Mouse (Mus musculus): ENCODE results near the gene Zcchc18. TPM values are rescaled to one million over a fixed set of nuclear protein-coding genes. Genes with fewer than 3 reads are reported as not detected.

Zcchc18 gene
- polyA plus RNA-seq, 1 experiment from 2014 or later, result 8.3 TPM

DNA sequence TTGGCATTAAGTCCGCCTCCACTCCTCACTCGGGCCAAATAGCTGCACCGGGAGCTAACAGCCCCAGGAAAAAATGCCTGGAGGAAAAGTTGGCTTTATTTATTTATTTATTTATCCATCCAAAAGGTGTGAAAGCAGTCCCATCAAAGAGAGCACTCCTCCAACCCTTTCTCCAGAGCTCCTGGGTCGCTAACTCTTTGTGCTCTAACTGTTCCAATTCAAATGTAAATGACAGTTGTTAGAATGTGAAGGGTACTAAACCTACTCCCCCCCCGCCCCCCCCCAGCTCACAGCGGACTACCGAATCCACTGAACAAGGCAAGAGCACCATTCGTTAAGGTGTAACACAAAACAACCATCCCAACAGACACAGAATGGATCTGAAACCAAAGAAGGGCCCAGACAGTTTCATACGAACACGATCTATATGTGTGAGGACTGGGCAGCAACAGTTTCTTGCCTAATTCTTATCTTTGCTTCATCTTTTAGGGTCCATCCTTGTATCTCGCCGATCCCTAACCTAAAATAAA is 44.6 kb downstream of the Zcchc18 start:
- no peak for ATAC-seq (ENCODE audit: low read depth)
- Histone ChIP-seq H3K27me3 (ENCODE audit: control insufficient read depth, insufficient read depth, low read depth, low read length) (no peaks in the 10 kb centered on the region), H3K4me3 (ENCODE audit: low read length) (peak overlapping the region; percentile 64), H3K27ac (ENCODE audit: low read length) (peak overlapping the region; percentile 91), H3K9me3 (ENCODE audit: control insufficient read depth, low read length) (no peaks in the 10 kb centered on the region), H3K4me2 (ENCODE audit: low read depth, low read length) (peak overlapping the region; percentile 68), H3K9ac (ENCODE audit: low read length) (peak overlapping the region; percentile 72), H3K36me3 (ENCODE audit: control insufficient read depth, insufficient read depth, low read length) (no peaks in the 10 kb centered on the region), H3K4me1 (replicated peaks; ENCODE audit: control insufficient read depth, insufficient read depth, low read length) (no peaks in the 10 kb centered on the region)
- WGBS, result 18% methylated on average over 12 of the region's 12 CpGs

DNA sequence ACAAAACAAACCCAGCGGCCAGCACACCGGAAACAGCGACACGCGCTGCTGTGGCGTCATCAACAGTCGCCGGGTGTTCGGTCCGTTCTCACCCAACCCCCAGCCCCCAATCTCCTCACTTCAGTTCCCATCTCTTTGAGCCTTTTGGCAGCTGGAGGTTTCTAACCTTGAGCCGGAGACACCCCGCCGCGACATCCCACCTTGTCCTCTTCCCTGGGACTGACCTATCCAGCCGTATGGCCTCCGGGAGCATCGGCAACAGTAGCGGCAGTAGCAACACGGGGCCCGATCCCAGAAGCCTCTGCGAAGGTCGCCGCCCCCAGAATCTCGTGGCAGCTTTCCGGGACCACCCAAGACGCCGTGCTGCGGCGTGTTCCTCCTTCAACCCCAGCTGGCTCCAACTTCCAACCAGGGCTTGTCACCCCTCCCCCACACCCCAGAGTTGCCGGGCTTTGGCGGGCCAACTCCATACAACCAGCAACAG is 45.1 kb downstream of the Zcchc18 start, which contains the start of gene Slc25a53:
Gene Slc25a53 (minus strand): TSS at position 303 of the 484 bp plus-strand sequence.
- Histone ChIP-seq H3K36me3 (ENCODE audit: control insufficient read depth, insufficient read depth, low read length) (no peaks in the 10 kb centered on the region), H3K9ac (ENCODE audit: low read length) (peak within 1 kb of the TSS; percentile 72), H3K27me3 (ENCODE audit: control insufficient read depth, insufficient read depth, low read depth, low read length) (no peaks in the 10 kb centered on the region), H3K9me3 (ENCODE audit: control insufficient read depth, low read length) (no peaks in the 10 kb centered on the region), H3K4me1 (replicated peaks; ENCODE audit: control insufficient read depth, insufficient read depth, low read length) (no peaks in the 10 kb centered on the region), H3K27ac (ENCODE audit: low read length) (peak within 1 kb of the TSS; percentile 91), H3K4me3 (ENCODE audit: low read length) (peak within 1 kb of the TSS; percentile 64), H3K4me2 (ENCODE audit: low read depth, low read length) (peak within 1 kb of the TSS; percentile 68)
- 12% methylated on average over 28 of the region's 31 CpGs for WGBS
- ATAC-seq (ENCODE audit: low read depth), result peak; percentile 98

DNA sequence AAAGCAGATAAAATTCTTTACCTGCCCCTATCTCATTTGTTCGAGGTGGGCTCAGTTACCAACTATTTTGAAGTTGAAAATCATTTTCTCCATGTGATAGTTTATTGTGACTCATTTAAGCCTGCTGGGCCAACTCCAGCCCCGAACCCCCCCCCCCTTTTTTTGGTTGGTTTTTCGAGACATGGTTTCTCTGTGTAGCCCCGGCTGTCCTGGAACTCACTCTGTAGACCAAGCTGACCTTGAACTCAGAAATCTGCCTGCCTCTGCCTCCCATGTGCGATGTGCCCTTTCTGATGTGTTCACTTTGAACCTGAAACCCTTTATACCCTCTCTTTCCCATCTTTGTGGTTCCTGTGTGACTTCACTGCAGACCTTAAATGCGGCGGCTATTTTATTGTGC is 45.5 kb downstream of the Zcchc18 start:
- Histone ChIP-seq H3K9me3 (ENCODE audit: control insufficient read depth, low read length) (no peaks in the 10 kb centered on the region), H3K36me3 (ENCODE audit: control insufficient read depth, insufficient read depth, low read length) (no peaks in the 10 kb centered on the region), H3K27ac (ENCODE audit: low read length) (peak overlapping the region; percentile 31; the same call in 1 of the 2 replicates), H3K27me3 (ENCODE audit: control insufficient read depth, insufficient read depth, low read depth, low read length) (no peaks in the 10 kb centered on the region), H3K4me3 (ENCODE audit: low read length) (peak overlapping the region; percentile 64), H3K9ac (ENCODE audit: low read length) (peak overlapping the region; percentile 72), H3K4me1 (replicated peaks; ENCODE audit: control insufficient read depth, insufficient read depth, low read length) (no peaks in the 10 kb centered on the region), H3K4me2 (ENCODE audit: low read depth, low read length) (peak overlapping the region; percentile 53)
- peak; percentile 27; the same call in 1 of the 2 replicates for ATAC-seq (ENCODE audit: low read depth)
- WGBS, result 41% methylated on average over 7 of the region's 7 CpGs

Other genes starting within 250 kb of the Zcchc18 start
- 511 and 543 TPM in 2 replicates for gene Morf4l2, start 249.5 kb upstream of the Zcchc18 start, polyA plus RNA-seq (2015; fragmentation: Nextera tagmentation; extraction: Ambion mirVana)
- 0.10 and 0.15 TPM in 2 replicates for gene Glra4, start 213.0 kb upstream of the Zcchc18 start, polyA plus RNA-seq (2015; fragmentation: Nextera tagmentation; extraction: Ambion mirVana)
- 3.3 and 3.4 TPM in 2 replicates for gene Plp1, start 170.5 kb upstream of the Zcchc18 start, polyA plus RNA-seq (2015; fragmentation: Nextera tagmentation; extraction: Ambion mirVana)
- 0.10 and 0.11 TPM in 2 replicates for gene Rab9b, start 124.4 kb upstream of the Zcchc18 start, polyA plus RNA-seq (2015; fragmentation: Nextera tagmentation; extraction: Ambion mirVana)
- not detected in 2 replicates for gene H2bfm, start 65.8 kb upstream of the Zcchc18 start, polyA plus RNA-seq (2015; fragmentation: Nextera tagmentation; extraction: Ambion mirVana)
- gene Tmsb15b2, start 17.7 kb upstream of the Zcchc18 start, polyA plus RNA-seq (2015; fragmentation: Nextera tagmentation; extraction: Ambion mirVana), result 30.3 and 46.3 TPM in 2 replicates
- gene Tmsb15l, start 16.3 kb upstream of the Zcchc18 start, polyA plus RNA-seq (2015; fragmentation: Nextera tagmentation; extraction: Ambion mirVana), result 2.9 and 4.8 TPM in 2 replicates
- gene Tmsb15b1, start 16.3 kb upstream of the Zcchc18 start, polyA plus RNA-seq (2015; fragmentation: Nextera tagmentation; extraction: Ambion mirVana), result 18.6 and 19.8 TPM in 2 replicates
- gene Slc25a53, start 45.1 kb downstream of the Zcchc18 start, polyA plus RNA-seq (2015; fragmentation: Nextera tagmentation; extraction: Ambion mirVana), result 12.0 and 13.4 TPM in 2 replicates
- 10.7 and 11.0 TPM in 2 replicates for gene Fam199x, start 56.4 kb downstream of the Zcchc18 start, polyA plus RNA-seq (2015; fragmentation: Nextera tagmentation; extraction: Ambion mirVana)
- gene Esx1, start 128.9 kb downstream of the Zcchc18 start, polyA plus RNA-seq (2015; fragmentation: Nextera tagmentation; extraction: Ambion mirVana), result not detected in 2 replicates